Mouse (Mus musculus) spleen, embryonic (tissue): ENCODE measurements at regions not wholly inside any gene's neighbourhood (a gene's known extent, or its start where the extent isn't known, plus 50 kb on each side); places are given as distances from the start of the nearest gene placed in this dataset.

ENCODE experiments used
- CTCF ChIA-PET: fragments of 350-600 bp; sonication (Branson Sonifier 250); formaldehyde crosslinking; loops from one replicate; lab custom pipeline; 2022; lab: Charles Lee

DNA sequence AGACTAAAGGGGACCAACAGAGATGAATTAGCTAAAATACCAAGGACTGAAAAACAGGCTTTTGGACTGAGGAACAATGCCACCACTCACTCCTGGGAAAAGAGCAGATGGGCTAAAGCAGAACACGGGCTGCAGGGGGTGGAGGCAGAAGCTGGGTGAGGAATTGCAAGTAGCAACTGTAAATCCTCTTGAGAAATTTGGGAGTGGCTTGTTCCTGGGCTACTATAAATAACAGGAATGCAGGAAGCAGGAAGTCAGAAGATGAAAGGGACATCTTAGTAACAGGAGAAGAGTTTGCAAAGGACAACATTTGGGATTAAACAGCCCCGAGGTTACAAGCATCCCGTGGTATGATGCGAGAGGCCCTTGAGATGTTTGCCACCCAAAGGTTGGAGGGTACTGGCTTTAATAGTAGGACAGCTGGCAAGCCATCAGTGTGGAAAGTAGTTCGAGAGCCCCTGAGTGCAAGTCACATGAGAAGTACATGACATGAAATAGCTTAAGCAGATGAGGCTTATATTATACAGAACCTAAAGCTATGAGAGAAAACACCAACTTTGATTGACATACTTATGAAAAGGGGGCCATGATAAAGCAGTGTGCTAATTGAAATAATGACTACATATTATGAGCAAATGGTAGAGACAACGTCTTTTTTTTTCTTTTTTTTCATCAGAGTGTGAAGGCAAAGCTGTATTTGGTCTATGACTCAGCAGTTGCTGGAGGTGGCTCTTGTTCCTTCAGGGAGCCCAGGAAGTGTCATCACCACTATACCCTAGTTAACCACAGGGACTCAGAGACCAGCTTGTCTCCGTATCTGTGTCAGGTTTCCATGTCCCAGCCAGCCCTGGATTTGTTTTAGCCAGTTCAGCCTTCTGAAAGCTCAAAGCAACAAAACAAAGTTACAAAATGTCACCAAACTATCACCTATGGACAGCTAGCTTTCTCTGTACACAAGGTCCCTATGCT is 357.6 kb upstream of the Acvr2a start:
- CTCF ChIA-PET, result no interaction called here

DNA sequence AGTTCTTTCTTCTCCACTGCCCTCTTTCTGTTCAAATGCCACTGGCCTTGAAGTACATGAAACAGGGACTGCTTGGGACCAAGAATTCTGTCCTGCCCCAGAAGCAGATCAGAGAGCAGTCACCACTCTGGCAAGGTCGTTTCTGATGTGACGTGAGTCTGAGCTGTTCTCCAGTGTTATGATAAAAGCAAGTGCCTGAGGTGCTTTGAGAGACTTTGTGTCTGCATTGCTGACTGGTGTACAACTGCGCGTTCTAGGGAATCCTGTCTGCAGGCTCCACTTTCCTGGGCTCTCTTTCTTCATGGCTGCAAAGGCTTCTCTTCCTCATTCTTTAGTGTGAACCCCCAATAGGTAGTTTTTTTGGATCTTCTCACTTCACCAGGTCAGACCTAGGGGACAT is 356.8 kb upstream of the Acvr2a start:
- CTCF ChIA-PET, result no interaction called here

DNA sequence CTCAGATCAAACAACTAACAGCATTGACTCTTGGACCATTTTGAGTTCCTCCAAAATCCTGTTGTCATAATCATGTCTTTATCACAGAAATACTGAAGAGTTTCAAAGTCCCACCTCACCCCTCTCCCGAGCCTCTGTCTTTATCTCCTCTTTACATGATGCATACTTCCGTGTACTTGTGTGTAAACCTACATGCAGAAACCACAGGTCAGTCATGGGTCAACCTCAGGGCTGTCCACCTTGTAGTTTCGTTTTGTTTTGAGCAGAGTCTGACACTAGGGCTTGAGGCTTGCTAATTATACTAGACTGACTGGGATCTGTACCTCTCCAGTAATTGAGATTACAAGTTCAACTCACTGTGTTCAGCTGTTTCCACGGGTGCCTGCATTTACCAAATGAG is 348.4 kb upstream of the Acvr2a start:
- CTCF ChIA-PET, result no interaction called here

DNA sequence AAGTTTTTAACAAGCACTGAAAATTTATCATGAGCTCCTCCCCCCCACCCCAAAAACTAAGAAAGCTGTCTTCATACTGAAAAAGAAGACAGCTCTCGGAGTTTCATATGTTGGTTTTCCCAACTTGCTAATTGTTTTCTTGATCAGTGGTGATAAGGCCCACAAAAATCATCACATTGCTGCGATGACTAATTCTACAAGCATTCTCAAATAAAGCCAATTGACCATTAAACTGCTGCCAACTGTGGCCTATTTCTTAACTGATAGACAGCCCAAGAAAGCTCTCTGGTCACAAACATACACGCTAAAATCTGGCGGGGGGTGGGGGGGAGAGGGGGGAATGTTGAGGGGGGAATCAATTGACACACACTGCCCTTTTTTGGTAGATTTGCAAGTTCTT is 345.0 kb upstream of the Acvr2a start:
- CTCF ChIA-PET, result no interaction called here

DNA sequence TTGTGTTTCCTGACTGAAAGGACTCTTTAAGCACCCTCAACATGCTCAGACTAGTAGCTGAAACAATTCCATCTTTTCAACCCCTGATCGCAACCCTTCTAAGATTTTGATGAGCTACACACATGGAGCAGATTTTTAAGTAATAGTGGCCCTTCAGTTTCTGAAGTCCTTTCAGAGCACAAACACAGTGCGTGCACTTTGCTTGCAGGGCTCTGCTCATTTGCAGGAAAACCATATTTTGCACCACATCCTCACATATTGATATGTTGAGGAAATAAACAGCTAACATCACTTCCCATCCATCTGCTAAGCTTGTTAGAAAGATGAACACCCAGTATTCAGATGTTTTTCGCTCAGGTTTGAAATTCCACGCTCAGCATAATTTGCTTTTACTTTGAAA is 344.6 kb upstream of the Acvr2a start:
- CTCF ChIA-PET, result no interaction called here

DNA sequence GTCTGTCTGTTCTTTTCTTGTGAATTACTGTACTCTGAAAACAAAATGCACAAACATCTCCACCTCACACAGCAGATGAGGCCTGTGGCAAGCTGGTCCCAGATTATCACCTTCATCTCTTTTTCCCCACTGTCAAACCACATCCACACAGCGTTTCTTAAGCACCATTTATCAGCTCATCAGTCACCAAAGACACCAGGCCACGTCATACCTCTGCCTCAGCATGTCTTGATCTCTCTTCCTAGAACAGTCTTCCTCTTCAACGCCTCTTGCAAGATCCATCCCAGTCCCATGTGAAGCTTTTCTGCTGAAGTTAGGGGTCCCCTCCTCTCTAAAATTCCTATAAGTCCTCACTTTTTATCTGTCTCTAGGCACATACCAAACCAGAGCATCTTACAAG is 340.8 kb upstream of the Acvr2a start:
- CTCF ChIA-PET, result no interaction called here

DNA sequence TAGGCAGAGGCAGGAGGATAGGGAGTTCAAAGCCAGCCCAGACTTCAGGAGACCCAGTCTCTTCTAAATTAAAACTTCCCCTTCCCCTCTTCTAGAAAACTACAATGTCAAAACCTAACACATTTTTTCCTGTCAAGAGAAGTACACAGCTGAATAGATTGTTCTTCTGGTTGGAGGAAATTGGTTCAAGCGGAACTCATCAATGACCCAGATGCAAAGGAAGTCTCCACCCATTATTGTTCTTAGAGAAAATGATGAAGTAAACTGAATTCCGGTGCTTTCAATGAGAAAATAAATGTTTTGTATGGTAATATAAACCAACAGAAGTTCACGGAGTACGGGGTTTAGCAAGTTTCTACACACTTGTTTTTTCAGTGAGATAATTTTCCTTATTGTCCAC is 339.3 kb upstream of the Acvr2a start:
- CTCF ChIA-PET, result no interaction called here

DNA sequence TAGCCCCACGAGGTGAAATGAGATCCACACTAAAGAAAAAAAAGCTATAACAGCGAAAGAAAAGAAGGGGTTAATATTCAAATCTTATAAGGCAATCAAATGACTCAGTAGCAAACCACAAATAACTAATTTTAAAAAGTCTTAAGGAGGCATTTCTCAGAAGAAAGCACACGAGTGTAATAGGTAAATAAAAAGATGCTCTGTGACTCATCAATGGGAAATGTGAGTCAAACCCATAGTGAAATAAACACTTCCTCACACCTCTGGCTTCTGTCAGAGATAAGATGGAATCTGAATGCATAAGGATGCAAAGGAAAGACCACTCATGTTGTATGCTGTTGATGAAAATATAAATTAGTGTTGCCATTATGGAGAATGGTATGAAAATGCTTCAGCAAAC is 337.1 kb upstream of the Acvr2a start:
- CTCF ChIA-PET, result no interaction called here

DNA sequence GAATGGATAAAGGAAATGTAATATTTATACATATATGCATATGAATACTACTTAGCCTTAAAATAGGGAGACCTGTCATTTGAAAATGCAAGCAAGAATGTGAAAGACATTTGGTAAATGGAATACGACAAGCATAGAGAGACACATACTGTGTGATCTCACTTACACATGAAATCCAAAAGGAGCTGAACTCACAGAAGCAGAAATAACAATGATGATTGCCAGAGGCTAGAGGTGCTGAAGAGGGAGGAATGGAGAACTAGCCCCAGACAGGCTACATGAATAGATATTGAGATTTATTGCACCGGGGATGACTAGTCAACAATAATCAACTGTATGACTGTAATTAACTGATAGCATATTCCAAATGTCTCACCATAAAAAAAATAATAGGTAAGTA is 336.6 kb upstream of the Acvr2a start:
- CTCF ChIA-PET, result no interaction called here

DNA sequence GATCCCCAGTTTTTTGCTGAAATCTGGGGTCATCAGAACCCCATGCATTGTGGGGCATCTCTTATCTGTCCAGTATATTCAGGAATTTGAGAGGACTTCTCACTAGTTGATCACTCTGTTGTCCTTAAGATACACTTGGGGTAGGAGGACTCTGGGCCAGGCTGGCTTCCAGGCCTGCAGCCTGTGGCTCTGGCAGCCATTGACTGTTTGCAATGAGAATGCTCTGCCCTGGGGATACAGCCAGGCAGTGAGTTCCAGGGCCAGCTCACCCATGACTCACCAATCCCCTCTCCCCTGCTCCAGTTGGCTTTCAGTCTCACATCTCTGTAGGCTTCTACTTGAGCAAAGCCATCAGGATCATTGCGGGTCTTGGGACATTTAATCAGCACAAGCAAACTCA is 334.3 kb upstream of the Acvr2a start:
- CTCF ChIA-PET, result no interaction called here

DNA sequence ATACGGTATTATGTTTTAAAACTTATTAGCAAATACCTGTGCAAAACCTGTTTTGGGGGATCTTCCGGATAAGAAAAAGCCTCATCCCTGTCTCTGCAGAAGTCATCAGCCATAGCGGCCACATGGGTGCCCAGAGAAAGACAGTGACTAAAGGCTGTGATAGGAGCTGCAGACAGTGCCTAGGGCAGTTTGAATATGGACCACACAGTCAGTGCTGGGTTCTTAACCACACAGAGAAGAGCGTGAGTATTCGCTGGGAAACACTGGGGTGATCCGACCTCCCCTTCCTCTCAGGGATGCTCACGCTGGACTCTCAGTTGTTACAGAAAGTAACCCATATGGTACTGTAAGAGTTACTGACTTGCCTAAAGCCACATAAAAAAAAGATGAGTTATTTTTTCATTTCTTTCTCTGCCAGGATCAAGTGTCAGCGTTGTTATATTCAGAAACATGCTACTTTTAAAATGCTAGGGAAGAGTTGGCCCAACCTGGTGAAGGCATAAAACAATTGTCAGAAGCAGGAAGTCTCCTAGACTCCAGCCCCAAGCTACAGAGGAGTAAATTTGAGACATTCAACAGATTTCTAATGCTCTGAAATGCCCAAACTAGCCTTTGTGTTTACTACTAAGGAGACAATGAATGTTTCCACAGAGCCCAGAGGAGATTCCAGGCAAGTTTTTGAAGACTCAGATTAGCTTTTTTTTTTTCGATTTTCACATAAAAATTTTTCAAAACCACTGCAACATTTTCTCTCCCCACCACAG is 333.3 kb upstream of the Acvr2a start:
- CTCF ChIA-PET, result interaction anchor here (0.7 kb wide), 1 partner anchor 786 kb away, joined by 4 read pairs; no protein-coding TSS in a partner anchor

DNA sequence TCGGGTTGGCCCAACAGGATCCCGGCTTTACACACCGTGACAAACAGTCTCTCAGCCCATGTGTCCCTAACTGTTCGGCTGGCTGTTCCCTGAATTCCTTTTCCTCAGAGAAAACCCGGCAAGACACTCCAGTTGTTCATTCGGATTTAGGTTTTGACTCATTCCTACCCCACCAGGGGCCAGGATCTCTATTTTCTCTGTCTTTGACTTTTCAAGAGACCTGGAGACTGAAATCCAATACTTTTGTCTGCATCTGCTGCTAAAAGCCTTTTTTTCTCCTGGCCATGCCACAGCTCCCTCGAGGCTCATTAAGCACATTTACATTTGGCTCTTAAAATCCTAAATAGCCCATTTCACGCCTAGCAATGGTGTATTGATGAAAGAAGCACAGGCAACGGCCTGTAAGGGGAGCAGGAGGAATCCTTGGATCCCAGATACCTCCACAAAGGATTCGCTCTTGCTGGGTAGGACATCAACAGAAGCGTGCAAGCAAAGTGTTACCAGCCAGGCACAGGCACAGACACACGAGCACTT is 332.6 kb upstream of the Acvr2a start:
- CTCF ChIA-PET, result no interaction called here

DNA sequence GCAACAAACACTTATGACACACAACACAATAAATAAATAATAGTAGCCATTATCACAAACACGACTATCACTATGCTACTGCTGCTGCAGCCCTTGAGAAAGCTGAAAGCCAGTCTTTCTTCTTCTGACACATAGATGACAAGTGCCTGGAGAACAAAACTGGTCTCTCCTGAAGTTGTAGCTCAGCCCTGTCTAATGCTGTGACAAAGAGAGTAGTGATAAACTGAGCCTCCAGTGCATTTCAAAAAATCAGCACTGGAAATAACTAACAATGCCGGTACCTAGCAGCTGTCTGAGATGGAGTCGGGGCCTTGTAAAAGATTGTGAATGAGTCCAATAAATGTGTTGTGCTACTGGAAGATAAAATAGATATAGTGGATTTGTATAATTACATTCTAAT is 320.3 kb upstream of the Acvr2a start:
- CTCF ChIA-PET, result no interaction called here

DNA sequence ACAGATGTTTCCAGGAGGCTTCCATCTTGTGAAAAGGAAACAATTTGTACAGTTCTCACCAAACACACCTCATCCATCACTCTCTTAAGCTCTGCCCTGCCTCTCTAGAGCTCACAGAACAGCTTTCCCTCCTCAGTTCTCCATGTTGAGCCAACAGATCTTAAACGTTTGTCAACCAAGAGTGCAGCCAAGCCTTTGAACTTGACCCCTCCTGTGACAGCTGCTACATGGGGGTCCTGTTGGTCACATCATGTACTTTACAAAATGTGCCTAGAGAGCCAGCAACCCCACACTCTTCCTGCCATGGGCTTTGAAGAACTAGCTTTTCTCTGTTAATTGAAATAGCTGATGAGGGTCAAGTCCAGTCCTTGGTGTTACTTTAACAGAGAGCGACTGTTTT is 319.8 kb upstream of the Acvr2a start:
- CTCF ChIA-PET, result no interaction called here

DNA sequence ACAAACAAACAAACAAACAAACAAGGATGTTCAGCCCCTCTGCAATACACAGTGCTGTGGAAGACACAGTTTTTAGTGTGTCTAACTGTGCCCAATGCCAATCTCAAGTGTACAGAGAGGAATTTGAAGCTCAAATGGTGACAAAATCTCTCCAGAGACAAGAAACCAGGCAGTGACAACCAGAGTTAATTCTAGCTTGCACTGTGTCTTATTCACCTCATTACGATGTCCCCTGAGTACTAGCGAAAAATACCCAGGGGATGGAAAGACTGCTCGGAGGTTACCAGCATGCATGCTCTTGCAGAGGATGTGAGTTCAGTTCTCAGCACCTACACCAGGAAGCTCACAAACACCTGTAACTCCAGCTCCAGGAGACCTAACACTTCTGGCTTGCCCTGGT is 319.3 kb upstream of the Acvr2a start:
- CTCF ChIA-PET, result no interaction called here

DNA sequence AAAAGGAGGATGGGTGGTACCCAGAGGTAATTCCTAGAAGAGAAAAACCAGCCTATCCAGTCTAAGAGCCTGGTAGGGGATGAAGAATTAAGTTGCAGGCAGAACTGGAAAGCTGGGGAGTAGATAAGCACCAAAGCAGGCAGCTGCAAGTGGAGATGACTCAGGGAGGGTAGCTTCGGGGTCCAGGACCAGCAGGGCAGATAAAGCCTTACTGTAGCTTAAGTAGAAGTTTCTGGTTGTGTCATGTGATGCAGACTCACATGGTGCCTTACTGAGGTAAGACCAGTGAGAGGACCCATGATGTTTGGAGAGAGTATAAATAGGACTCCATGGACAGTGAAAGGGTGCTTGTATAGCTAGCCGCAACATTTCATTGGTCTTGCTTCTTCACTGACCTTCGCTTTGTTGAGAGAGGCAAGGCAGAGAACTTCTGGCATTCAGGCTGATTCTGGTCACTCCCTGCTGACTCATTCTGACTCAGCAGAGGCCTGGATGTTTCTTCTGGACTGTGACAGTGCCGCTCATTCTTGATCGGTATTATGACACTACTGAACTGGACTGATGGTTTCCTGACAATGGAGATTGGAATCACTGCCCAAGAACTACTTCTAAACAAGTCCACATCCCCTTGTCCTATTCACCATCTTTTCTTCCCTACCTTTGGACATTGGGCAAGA is 315.7 kb upstream of the Acvr2a start:
- CTCF ChIA-PET, result no interaction called here

DNA sequence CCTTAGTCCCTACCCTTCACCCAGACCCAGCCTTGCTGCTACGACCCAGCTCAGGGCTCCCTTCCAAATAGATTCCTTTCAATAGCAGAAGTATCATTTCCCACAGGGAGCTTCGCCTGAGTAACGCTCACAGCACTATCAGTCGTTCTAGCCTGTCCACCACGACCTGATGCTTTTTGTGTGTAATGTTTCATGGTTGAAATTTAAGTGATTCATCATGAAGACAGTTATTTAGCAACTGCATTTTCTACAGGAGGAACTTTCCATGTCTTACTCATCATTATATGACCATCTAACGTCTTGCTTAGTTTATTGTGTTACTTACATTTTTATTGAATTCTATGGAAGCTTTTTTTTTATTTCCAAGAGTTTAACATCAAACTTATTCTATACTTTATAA is 314.5 kb upstream of the Acvr2a start:
- CTCF ChIA-PET, result no interaction called here

DNA sequence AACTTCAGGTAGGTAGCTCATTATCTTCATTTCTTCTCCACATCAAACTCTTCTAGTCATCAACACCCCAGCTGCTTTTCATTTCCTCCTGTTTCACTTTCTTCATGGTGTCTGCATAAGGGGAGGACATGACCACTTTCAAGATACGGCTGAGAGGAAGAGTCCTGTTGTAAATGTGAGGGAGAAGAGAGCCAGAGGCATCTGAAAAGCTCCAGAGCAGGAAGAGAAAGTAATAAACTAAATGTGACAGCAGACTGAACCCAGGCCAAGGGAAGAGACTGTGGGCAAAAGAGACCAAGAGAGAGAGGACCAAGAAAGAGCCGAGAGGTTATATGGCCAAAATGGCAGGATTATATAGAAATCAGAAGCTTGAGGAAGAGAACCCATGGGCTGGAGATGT is 312.5 kb upstream of the Acvr2a start:
- CTCF ChIA-PET, result no interaction called here

DNA sequence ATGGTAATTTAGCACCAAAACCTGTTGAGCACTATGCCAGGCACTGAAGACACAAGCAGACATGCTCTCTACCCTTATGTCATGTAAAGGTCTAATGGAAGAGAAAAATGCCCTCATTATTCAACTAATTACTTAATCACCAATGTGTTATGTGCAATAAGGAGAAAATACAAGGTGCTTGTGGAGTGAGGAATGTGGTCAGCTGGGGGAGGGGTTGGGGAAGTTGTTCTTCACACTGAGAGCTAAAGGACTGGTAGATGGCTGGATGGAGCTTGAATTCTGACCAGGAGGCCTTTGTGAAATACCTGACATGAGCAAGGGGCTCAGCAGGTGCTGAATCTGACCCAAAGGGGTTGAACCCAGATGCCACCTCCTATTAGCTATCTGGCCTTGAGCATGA is 300.1 kb upstream of the Acvr2a start:
- CTCF ChIA-PET, result no interaction called here

DNA sequence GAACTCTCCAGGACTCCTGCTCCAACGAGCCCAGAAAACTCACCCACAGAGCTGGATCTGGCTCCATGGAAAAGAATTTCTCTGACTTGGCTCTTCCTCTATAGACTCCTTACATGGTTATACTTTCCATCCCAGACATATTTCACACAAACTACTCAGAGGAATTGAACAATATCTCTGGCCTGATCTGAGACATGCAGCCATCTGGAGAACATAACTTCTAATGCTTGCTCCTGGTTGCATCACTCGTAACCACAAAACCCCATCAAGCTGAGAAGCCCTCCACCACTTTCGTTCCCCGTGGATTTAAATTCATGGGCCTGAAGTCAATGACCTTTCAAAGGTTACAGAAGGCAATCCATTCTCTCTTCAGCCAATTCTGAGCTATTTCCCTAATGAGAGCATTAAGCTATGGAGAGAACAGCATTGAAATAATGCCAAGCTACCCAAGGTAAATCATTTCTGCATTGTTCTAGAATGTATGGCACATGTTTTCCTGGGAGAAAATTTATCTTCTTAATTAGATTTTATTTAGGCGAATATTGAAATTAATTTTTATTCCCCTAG is 294.0 kb upstream of the Acvr2a start:
- CTCF ChIA-PET, result interaction anchor here (0.7 kb wide), 1 partner anchor 1044 kb away, joined by 3 read pairs; no protein-coding TSS in a partner anchor

DNA sequence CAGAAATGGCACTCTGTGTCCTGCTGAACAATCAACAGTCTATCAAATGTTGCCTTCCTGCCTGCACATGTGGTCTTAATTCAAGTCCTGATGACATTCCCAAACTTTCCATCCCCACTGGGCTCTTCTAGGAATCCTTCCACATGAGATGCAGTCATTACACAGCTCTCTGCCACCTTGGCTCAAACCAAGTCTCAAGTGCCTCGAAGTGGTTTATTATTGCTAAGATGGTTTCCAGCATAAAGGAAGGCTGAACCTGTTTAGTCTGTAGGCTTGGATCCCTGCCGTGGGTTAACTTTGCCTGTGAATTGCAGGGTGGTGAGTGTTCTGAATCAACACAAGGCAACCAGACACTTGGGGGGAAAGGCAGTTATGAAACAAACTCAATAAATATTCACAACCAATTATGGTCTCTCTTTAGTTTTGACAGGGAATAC is 293.4 kb upstream of the Acvr2a start:
- CTCF ChIA-PET, result no interaction called here

DNA sequence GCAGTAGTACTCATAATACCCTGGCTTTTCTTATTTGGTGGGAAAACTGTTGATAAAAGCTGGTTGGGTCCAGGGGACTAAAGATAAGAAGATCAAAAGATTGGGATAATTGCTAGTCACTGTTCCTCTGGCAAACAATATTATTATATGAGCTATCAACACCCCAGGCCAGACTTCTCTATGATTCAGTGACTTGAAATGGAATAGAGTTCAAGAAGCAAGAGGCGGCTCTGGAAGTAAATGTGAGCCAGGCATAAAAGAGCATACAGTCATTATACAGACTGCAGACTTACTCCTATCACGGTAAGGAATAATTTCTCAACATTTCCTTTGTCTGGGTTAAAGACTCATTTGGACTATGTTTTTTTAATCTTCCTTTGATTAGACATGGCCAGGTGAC is 278.5 kb upstream of the Acvr2a start:
- CTCF ChIA-PET, result no interaction called here
